In genomic region chr13:46669048-46669619, GRCm38 (mm10) we compare ENCODE assay signal across 8 mouse cellular contexts. TPM values are rescaled to one million over a fixed set of nuclear protein-coding genes. Genes with fewer than 3 reads are reported as not detected.
DNase-seq lines count a peak whose midpoint lies in the region; ATAC-seq and TF ChIP-seq lines count a peak whose summit lies in the region.

Gene Fam8a1, plus strand, starts transcription at chr13:46669522.

- H3K4me1 ChIP-seq in MEL (ENCODE audit: control insufficient read depth in 1 of 2, insufficient read depth in 2 of 2, low read length in 2 of 2), result peaks cover 0 to 10% of the 10 kb centered on the region in 2 experiments; a peak in 3 of 4 replicates
- H3K4me1 ChIP-seq in cerebellum, adult 2 months (ENCODE audit: control insufficient read depth, insufficient read depth, low read length), result peaks cover 3% of the 10 kb centered on the region; the same call in 1 of the 2 replicates
- H3K4me1 ChIP-seq in lung, embryonic 16.5 days (replicated peaks; ENCODE audit: control insufficient read depth, insufficient read depth, low read length), result peaks cover 8% of the 10 kb centered on the region

- peak within 1 kb of the TSS; percentile 27 for H3K27ac ChIP-seq in MEL (ENCODE audit: control insufficient read depth, low read depth, low read length)
- H3K27ac ChIP-seq in cerebellum, adult 2 months (ENCODE audit: insufficient read depth, low read length), result peak within 1 kb of the TSS; percentile 98
- peak within 1 kb of the TSS; percentile 72 for H3K27ac ChIP-seq in lung, embryonic 16.5 days (ENCODE audit: low read length)

- TF ChIP-seq CTCF in MEL (IDR thresholded peaks at IDR 0.05 in 2 of 3, conservative IDR thresholded peaks at IDR 0.05 in 1 of 3; ENCODE audit: control insufficient read depth in 1 of 3, insufficient read depth in 1 of 3, low read depth in 2 of 3, low read length in 3 of 3, poor library complexity in 1 of 3, severe bottlenecking in 1 of 3), result no peak; a peak in 1 of 6 replicates
- no peak for TF ChIP-seq CTCF in cerebellum, adult 2 months (IDR thresholded peaks at IDR 0.05; ENCODE audit: borderline replicate concordance, insufficient read depth, low read depth, low read length)

- peak within 1 kb of the TSS; percentile 56 to 64 for H3K4me3 ChIP-seq in MEL (ENCODE audit: control insufficient read depth in 1 of 2, insufficient read depth in 1 of 2, low read depth in 2 of 2, low read length in 2 of 2)
- H3K4me3 ChIP-seq in cerebellum, adult 2 months (replicated peaks; ENCODE audit: insufficient read depth, low read depth, low read length), result peak within 1 kb of the TSS; percentile 99
- peak within 1 kb of the TSS; percentile 90 for H3K4me3 ChIP-seq in lung, embryonic 16.5 days (ENCODE audit: low read length)

- under 1% methylated on average over 44 of the region's 46 CpGs for WGBS in cerebellum, adult 2 months
- WGBS in lung, embryonic 16.5 days, result 1% methylated on average over 46 of the region's 46 CpGs

- peak; percentile 68 to 77; a peak in 3 of 4 replicates for TF ChIP-seq POLR2A in MEL (IDR thresholded peaks at IDR 0.05; ENCODE audit: control insufficient read depth in 1 of 2, insufficient read depth in 1 of 2, low read depth in 1 of 2, low read length in 2 of 2, poor library complexity in 1 of 2)
- TF ChIP-seq POLR2A in cerebellum, adult 2 months (IDR thresholded peaks at IDR 0.05; ENCODE audit: borderline replicate concordance, insufficient read depth, low read length), result peak; percentile 73

- TF ChIP-seq RAD21 in MEL (IDR thresholded peaks at IDR 0.05; ENCODE audit: low read depth, low read length), result no peak

- peak within 1 kb of the TSS; percentile 90 for H3K4me2 ChIP-seq in lung, embryonic 16.5 days (ENCODE audit: low read depth, low read length)

- DNase-seq in MEL (ENCODE audit: low read depth, low spot score), result peak; percentile 94
- DNase-seq in cerebellum, adult 2 months, result peak; percentile 88 to 94
- peak; percentile 84 for DNase-seq in forelimb bud, embryonic 11.5 days (ENCODE audit: low read depth, low spot score)
- DNase-seq in layer of hippocampus, adult 9-10 months (ENCODE audit: low spot score), result peak; percentile 87
- peak; percentile 92 for DNase-seq in ovary, postnatal 10 days (ENCODE audit: low spot score)
- peak; percentile 87 to 95 for DNase-seq in thymus, postnatal 10 days (ENCODE audit: low spot score in 2 of 2)

- H3K79me2 ChIP-seq in MEL (ENCODE audit: control insufficient read depth, insufficient read depth, low read length, poor library complexity), result peaks cover 9% of the 10 kb centered on the region

- peak within 1 kb of the TSS; percentile 93 for H3K9ac ChIP-seq in MEL (ENCODE audit: control insufficient read depth, low read depth, low read length, poor library complexity, severe bottlenecking)
- peak within 1 kb of the TSS; percentile 90 for H3K9ac ChIP-seq in lung, embryonic 16.5 days (ENCODE audit: low read length)

- TF ChIP-seq EP300 in MEL (IDR thresholded peaks at IDR 0.05; ENCODE audit: low read depth in 1 of 2, low read length in 2 of 2), result peak in 1 of 2 experiments; percentile 23; a peak in 1 of 4 replicates

- H3K9me3 ChIP-seq in MEL (replicated peaks; ENCODE audit: insufficient read depth, low read length), result no peaks in the 10 kb centered on the region
- H3K9me3 ChIP-seq in lung, embryonic 16.5 days (ENCODE audit: control insufficient read depth, low read length), result no peaks in the 10 kb centered on the region

- peaks cover 5 to 11% of the 10 kb centered on the region in 2 experiments for H3K36me3 ChIP-seq in MEL (ENCODE audit: control insufficient read depth in 1 of 2, insufficient read depth in 2 of 2, low read length in 2 of 2)
- H3K36me3 ChIP-seq in lung, embryonic 16.5 days (ENCODE audit: control insufficient read depth, insufficient read depth, low read length), result peaks cover 5% of the 10 kb centered on the region

- peaks cover 0 to 4% of the 10 kb centered on the region in 2 experiments; a peak in 1 of 4 replicates for H3K27me3 ChIP-seq in MEL (ENCODE audit: control insufficient read depth in 1 of 2, insufficient read depth in 2 of 2, low read length in 2 of 2)
- H3K27me3 ChIP-seq in cerebellum, adult 2 months (ENCODE audit: control insufficient read depth, insufficient read depth, low read length), result no peaks in the 10 kb centered on the region
- H3K27me3 ChIP-seq in lung, embryonic 16.5 days (ENCODE audit: control insufficient read depth, insufficient read depth, low read depth, low read length), result no peaks in the 10 kb centered on the region

- ATAC-seq in hematopoietic stem cell, adult 5-6 weeks (replicated peaks in 1 of 2; ENCODE audit: insufficient read depth in 1 of 2, low FRiP score in 2 of 2, low TSS enrichment in 1 of 2, low read depth in 1 of 2, poor library complexity in 2 of 2, severe bottlenecking in 2 of 2), result peak; percentile 96 to 97
- peak; percentile 97 for ATAC-seq in lung, embryonic 16.5 days (ENCODE audit: low read depth)

TF ChIP-seq in MEL, 35 proteins besides CTCF, POLR2A, EP300 and RAD21:
- TF ChIP-seq TAL1 (IDR thresholded peaks at IDR 0.05; ENCODE audit: low read length), result no peak
- no peak for TF ChIP-seq SMC3 (IDR thresholded peaks at IDR 0.05; ENCODE audit: low read depth, low read length)
- TF ChIP-seq MAX (IDR thresholded peaks at IDR 0.05; ENCODE audit: low read length), result no peak; the same call in none of the 2 replicates
- no peak for TF ChIP-seq CHD1 (IDR thresholded peaks at IDR 0.05; ENCODE audit: low read depth, low read length)
- TF ChIP-seq HCFC1 (IDR thresholded peaks at IDR 0.05; ENCODE audit: low read depth, low read length), result peak; percentile 95
- TF ChIP-seq POLR2AphosphoS2 (IDR thresholded peaks at IDR 0.05; ENCODE audit: low read length), result no peak
- TF ChIP-seq RCOR1 (IDR thresholded peaks at IDR 0.05; ENCODE audit: low read depth, low read length), result no peak
- TF ChIP-seq ETS1 (IDR thresholded peaks at IDR 0.05; ENCODE audit: low read depth, low read length), result peak; percentile 6; the same call in 1 of the 2 replicates
- TF ChIP-seq NRF1 (IDR thresholded peaks at IDR 0.05; ENCODE audit: insufficient read depth, low read depth, low read length, poor library complexity, severe bottlenecking), result no peak
- TF ChIP-seq MYC (IDR thresholded peaks at IDR 0.05; ENCODE audit: low read depth, low read length), result no peak; the same call in 1 of the 2 replicates
- no peak for TF ChIP-seq USF2 (IDR thresholded peaks at IDR 0.05; ENCODE audit: borderline replicate concordance in 1 of 2, insufficient read depth in 1 of 2, low read depth in 1 of 2, low read length in 2 of 2)
- no peak for TF ChIP-seq MYB (IDR thresholded peaks at IDR 0.05; ENCODE audit: low read depth, low read length)
- TF ChIP-seq TBP (IDR thresholded peaks at IDR 0.05; ENCODE audit: low read depth, low read length), result peak; percentile 85
- peak; percentile 78 for TF ChIP-seq TCF12 (IDR thresholded peaks at IDR 0.05; ENCODE audit: low read depth, low read length)
- peak; percentile 67 for TF ChIP-seq NELFE (IDR thresholded peaks at IDR 0.05; ENCODE audit: low read depth, low read length)
- no peak for TF ChIP-seq GABPA (IDR thresholded peaks at IDR 0.05; ENCODE audit: low read depth, low read length)
- no peak for TF ChIP-seq ZKSCAN1 (IDR thresholded peaks at IDR 0.05; ENCODE audit: low read depth, low read length)
- peak; percentile 100 for TF ChIP-seq MAZ (IDR thresholded peaks at IDR 0.05; ENCODE audit: low read depth, low read length)
- TF ChIP-seq USF1 (IDR thresholded peaks at IDR 0.05; ENCODE audit: low read depth, low read length), result no peak
- TF ChIP-seq E2F4 (IDR thresholded peaks at IDR 0.05; ENCODE audit: borderline replicate concordance, low read depth, low read length), result no peak
- no peak for TF ChIP-seq ZNF384 (IDR thresholded peaks at IDR 0.05; ENCODE audit: low read depth, low read length)
- no peak for TF ChIP-seq GATA1 (IDR thresholded peaks at IDR 0.05; ENCODE audit: low read depth, low read length)
- no peak for TF ChIP-seq JUND (IDR thresholded peaks at IDR 0.05; ENCODE audit: low read depth, low read length)
- 0 out of 2 replicates have a peak, but pooled peaks have one; percentile 28 for TF ChIP-seq MEF2A (IDR thresholded peaks at IDR 0.05; ENCODE audit: extremely low read depth, insufficient replicate concordance, low read depth, low read length, poor library complexity, severe bottlenecking)
- TF ChIP-seq KAT2A (conservative IDR thresholded peaks at IDR 0.05; ENCODE audit: low read depth, low read length), result no peak; the same call in 1 of the 2 replicates
- TF ChIP-seq SIN3A (IDR thresholded peaks at IDR 0.05; ENCODE audit: low read length), result peak; percentile 80
- no peak for TF ChIP-seq ZC3H11A (IDR thresholded peaks at IDR 0.05; ENCODE audit: low read depth, low read length)
- no peak for TF ChIP-seq BHLHE40 (IDR thresholded peaks at IDR 0.05; ENCODE audit: borderline replicate concordance, low read depth, low read length)
- TF ChIP-seq UBTF (IDR thresholded peaks at IDR 0.05; ENCODE audit: borderline replicate concordance, insufficient read depth, low read depth, low read length), result no peak
- TF ChIP-seq MAFK (IDR thresholded peaks at IDR 0.05; ENCODE audit: borderline replicate concordance, low read depth, low read length), result no peak
- TF ChIP-seq CHD2 (IDR thresholded peaks at IDR 0.05; ENCODE audit: low read length), result no peak
- peak; percentile 74; the same call in 1 of the 2 replicates for TF ChIP-seq ZMIZ1 (IDR thresholded peaks at IDR 0.05; ENCODE audit: low read depth, low read length)
- no peak for TF ChIP-seq POLR2AphosphoS5 (IDR thresholded peaks at IDR 0.05; ENCODE audit: borderline replicate concordance, low read depth, low read length)
- 0 out of 2 replicates have a peak, but pooled peaks have one; percentile 48 for TF ChIP-seq ELF1 (IDR thresholded peaks at IDR 0.05; ENCODE audit: low read depth, low read length)
- TF ChIP-seq MXI1 (IDR thresholded peaks at IDR 0.05; ENCODE audit: low read depth, low read length), result peak; percentile 72; the same call in 1 of the 2 replicates

RNA-seq across cellular contexts. Expression of gene Fam8a1, which starts in this region (rescaled TPM):
- 7.5 and 8.4 TPM in 2 replicates for total RNA-seq in MEL (2012; rRNA removed)
- 10 to 100 TPM in 1 of 2 experiments, not detected in 1; 16.5 TPM for polyA plus RNA-seq in MEL (2012; ENCODE audit: insufficient read depth in 1 of 2, insufficient read length in 2 of 2, low read depth in 1 of 2, low replicate concordance in 2 of 2, missing spikeins in 1 of 2)
- 38.7 and 41.9 TPM in 2 replicates for polyA plus RNA-seq in cerebellum, adult 2 months (2012; rRNA removed)
- total RNA-seq in hematopoietic stem cell, adult 5-6 weeks (2017), result 15.9 and 18.1 TPM in 2 replicates
- 6.7 and 7.5 TPM in 2 replicates for polyA plus RNA-seq in lung, embryonic 16.5 days (2015; fragmentation: Nextera tagmentation; extraction: Ambion mirVana)

Comparison
In these comparisons a context has a peak if more than half of its experiments do, and no peak if none do; other contexts are left out.
1. Peak in every context shown above with its lines: DNase-seq, ATAC-seq, H3K4me3 ChIP-seq and H3K27ac ChIP-seq.
2. H3K27ac ChIP-seq: peak in every context shown above with its lines; median percentile 98 in cerebellum, adult 2 months; 72 in lung, embryonic 16.5 days; 27 in MEL.